Mouse (Mus musculus) lung, adult 2 months (tissue): ENCODE results near the gene 1700003F12Rik.

Source experiments
- CTCF ChIP-seq: fragments of 200-500 bp; IDR thresholded peaks from 2 replicates; pipeline ENCODE4 v1.5.1; 2011; ENCODE audit warnings: mild to moderate bottlenecking, low read length, control low read depth; ENCODE audit not compliant: insufficient read depth
- POLR2A ChIP-seq: fragments of 200-500 bp; IDR thresholded peaks from 2 replicates; pipeline ENCODE4 v1.6.1; 2011; ENCODE audit warnings: low read depth, mild to moderate bottlenecking, control low read depth, low read length, borderline replicate concordance; ENCODE audit errors: extremely low read depth

DNA sequence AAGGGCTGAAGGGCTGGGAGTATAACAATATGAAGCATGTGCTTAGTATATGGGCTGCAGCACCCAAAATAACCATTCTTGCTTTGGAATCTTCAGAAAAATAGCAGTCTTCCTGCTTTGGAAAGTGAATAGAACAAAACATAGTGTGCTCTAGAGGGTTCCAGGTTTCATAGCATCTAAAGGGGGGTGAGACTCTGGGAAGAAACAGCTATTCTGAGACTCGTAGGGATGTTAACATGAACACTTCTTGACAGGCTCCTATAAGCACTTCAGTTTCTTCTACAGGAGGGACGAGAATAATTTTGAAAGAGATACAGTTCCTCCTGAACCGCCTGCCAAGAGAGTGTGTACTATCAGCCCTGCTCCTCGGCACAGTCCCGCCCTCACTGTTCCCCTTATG lies 29.5 kb upstream of the 1700003F12Rik start:
- TF ChIP-seq CTCF (no peak), POLR2A (no peak)
